Mouse (Mus musculus) brain, embryonic 18.5 days (tissue): ENCODE results near the gene Tuba3b.

Source experiments
- DNase-seq: peaks from one replicate; pipeline ENCODE4 v3.0.0-alpha.2; 2012; ENCODE audit warnings: low read depth, low spot score

Tuba3b gene

DNA sequence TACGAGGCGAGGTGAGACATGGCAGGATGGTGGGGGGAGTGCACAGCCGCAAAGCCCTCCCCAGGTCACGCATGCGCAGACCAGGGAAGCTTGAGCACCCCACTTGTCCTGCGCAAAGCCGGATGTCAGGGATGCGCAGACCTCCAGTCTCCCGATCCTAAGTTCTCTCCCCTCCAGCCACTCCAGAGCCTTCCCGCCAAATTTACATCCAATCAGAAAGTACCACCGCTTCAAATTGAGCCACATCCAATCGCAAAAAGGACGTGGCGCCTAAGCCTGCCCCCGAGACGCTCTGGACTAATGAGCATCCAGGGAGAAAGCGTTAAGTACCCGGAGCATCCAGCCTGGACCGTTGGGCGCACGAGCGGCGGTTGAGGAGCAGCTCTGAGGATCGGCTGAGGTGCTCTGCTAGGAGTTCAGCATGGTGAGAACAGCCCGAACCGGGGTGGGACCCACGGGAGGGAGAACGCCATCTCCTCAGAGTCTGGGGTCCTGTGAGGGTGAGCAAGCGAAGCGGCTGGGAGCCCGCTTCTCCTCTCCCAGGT lies at the start of gene Tuba3b:
Gene Tuba3b, plus strand, starts transcription at position 92 of the 545 bp plus-strand sequence.
- DNase-seq = no peak

GRCm38 (mm10) chr6:145567296-145567695 lies 48.3 kb upstream of the Tuba3b start:
- DNase-seq = no peak

- no peak for DNase-seq
Measured at GRCm38 (mm10) chr6:145567832-145568231, 47.7 kb upstream of the Tuba3b start.

DNA sequence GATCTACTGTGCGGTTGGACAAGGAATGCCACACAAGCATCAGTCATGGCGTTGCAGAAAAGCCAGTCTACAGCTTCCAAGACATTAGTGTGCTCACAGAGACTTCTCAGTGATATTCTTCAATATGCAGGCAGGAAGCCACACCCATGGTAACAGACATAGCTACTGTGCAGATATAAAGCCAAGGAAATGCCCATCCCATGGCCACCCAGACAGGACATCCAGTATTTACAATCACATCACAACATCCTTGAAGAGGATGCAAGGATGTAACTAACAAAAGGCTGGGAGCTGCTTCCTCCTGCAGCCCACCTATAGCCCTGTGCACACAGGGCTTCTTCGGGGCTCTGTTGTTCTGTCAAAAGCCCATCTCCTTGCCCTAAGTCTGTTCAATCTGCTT lies 46.9 kb upstream of the Tuba3b start:
- DNase-seq = no peak

- no peak for DNase-seq
Measured at GRCm38 (mm10) chr6:145573250-145574013, 42.1 kb upstream of the Tuba3b start.

- no peak for DNase-seq
Measured at GRCm38 (mm10) chr6:145576762-145577161, 38.8 kb upstream of the Tuba3b start.

DNA sequence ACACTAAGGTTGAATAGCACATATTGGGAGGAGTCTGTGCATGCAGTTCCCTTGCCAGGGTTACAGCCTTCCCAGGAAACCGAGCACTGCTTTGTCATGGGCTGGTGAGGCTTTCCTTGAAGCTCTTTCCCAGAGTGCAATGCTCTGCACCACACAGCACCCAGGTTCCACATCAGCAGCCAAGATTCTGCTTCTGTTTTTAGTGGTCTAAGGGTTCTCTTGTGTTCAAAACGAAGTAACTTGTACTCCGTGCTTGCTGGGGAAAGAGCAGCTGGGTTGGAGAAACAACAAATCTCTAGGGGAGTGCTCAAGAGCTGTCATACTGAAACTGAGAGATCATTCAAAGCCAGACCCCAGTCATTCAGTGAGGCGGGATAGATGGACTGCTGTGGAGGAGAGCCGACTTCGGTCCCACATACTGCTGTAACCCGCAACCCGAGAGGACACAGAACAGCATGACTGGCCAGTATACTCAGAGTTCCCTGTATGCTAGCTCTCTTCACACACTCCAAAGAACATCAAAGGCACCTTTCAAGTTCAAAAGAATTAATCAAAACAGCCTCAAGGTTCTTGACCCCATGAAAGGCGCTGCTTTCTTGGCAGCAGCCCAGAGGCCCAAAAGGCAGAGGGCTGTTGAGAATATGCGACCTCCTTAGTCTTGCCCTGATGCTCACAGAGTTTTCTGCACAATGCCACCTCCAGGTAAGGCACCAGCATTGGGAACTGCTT lies 36.9 kb upstream of the Tuba3b start:
- no peak for DNase-seq

DNA sequence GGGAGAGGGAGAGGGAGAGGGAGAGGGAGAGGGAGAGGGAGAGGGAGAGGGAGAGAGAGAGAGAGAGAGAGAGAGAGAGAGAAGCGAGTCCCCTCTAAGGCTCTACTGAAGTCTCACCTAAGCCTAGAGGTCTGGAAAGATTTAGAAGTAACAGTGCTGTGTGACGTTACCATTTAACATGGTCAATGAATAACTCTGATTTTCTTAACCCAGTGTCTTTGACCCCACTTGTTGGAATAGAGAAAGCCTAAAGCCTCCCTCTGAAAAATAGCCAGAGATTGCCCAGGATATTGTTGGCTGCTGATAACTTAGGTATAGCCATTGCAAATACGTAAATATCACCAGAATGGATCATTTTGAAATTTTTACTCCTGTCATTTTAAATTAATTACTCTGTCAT lies 35.8 kb upstream of the Tuba3b start:
- no peak for DNase-seq

DNA sequence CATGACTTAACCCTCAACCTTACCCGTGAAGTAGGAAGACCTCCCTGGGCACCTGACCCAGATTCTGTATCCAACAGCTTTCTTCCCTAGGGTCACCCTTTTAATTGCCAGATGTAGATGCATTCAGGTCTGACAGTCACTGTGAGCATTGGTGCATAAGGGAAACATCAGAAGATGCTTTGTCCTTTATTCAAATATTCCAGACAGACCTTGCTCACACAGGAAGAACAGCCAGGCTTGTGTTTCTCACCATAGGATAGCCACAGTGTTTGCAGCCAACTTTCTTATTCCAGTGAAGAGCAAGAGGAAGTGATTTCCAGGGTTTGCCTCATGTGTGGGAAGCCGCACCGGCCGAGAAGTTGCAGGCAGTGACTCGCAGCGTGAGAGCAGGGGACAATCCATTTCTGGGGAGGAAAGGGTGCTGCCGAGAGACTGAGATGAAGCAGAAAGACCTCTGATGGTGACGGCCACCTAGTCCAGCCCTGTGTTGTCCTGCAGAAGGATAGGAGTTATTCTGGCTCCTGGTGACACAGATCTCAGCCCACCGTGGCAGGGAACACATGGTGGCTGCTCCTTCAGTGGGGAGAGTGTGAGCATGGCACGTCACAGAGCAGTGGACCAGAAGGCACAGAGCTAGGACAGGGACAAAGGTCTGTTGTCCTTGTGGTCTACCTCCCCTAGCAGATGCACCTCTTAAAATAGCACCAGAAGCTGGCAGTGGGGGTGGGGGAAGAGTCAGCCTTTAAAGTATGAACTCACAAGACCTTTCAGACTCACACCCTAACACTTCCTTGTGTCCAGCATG lies 34.0 kb upstream of the Tuba3b start:
- DNase-seq = no peak

GRCm38 (mm10) chr6:145585052-145585973 lies 30.2 kb upstream of the Tuba3b start:
- DNase-seq = no peak

- DNase-seq = no peak
Measured at GRCm38 (mm10) chr6:145590501-145591293, 24.9 kb upstream of the Tuba3b start.

GRCm38 (mm10) chr6:145591578-145591977 lies 24.0 kb upstream of the Tuba3b start:
- no peak for DNase-seq

DNA sequence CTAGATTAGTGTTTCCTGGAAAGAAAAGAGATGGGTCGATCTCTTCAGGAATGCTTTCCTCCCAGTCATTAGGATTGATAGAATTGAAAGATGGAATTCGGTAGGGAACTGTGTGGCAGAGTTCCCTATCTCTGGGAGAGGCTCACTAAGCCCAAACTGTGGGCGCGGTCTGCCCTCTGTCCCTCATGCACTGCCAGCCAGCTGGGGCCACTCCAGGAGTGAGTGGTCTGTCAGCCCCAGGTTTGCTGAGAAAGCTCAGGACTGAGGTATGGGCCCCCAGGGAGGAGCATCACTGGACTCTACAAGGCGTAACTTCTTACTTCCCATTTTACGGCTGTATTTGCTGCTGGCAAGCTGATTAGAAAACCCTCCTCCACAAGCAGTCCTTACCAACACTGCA lies 23.5 kb upstream of the Tuba3b start:
- no peak for DNase-seq

DNA sequence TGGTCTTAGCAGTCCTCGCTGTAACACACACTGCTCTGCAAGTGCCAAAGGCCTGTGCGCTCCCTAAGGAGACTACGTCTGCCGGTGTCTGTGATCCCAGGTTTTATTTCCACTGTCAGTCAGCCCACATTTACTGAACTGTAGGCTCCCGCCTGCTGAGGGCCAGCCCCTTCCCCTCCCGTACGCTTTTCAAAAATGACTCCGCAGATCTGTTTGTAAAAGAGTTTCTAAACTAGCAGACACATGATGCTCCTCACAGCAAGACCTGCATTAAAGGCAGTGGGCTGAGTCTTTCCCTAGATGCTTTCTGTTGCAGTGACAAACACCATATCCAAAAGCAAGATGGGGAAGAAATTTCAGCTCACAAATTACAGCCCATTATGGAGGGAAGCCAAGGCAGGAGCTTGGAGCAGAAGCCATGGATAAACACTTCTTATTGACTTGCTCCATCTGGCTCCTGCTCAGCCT lies 23.0 kb upstream of the Tuba3b start:
- no peak for DNase-seq

- DNase-seq = no peak
Measured at GRCm38 (mm10) chr6:145593991-145594390, 21.6 kb upstream of the Tuba3b start.

- no peak for DNase-seq
Measured at GRCm38 (mm10) chr6:145595905-145596304, 19.7 kb upstream of the Tuba3b start.

DNA sequence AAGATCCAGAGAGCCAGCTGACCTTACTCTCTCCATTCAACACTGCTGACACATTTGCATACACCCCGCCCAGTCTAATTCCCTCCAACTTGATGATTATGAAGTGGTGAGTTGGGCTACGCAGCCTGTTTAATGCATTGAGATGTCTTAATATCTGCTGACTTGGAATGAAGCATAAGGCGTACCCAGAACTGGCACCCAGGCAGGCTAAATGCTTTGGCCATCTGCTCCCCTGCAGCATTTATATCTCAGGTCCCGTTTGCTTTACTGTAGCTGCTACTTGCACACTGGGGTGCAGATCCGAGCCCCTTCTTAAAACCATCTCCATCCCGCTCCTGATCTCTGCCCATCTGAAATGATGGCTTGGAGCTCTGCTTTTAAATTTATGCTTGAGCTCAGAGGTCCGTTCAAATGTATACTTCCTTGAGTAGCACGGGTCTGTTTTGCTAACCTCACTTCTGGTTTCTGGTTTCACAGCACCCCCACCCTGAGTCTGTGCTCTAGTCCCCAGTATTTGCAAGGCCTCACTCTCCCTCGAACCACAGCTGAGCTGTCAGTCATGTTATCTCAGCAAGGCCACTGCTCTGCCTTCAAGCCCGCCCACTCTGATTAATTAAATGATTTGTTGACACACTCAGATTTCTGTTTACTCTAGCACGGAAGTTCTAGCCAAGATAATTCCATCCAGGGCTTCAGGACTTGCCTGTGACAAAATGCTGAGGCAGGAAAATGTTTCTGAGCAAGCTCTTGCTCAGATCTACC lies 16.6 kb upstream of the Tuba3b start:
- DNase-seq = no peak

- no peak for DNase-seq
Measured at GRCm38 (mm10) chr6:145604126-145604525, 11.4 kb upstream of the Tuba3b start.

GRCm38 (mm10) chr6:145604648-145605047 lies 10.9 kb upstream of the Tuba3b start:
- no peak for DNase-seq
